Mouse (Mus musculus) layer of hippocampus, adult 9-11 months (tissue): ENCODE results near the gene Trp53i13.

Experiments
- DNase-seq: peaks from one replicate; pipeline ENCODE4 v3.0.0; 2022

Gene Trp53i13

DNA sequence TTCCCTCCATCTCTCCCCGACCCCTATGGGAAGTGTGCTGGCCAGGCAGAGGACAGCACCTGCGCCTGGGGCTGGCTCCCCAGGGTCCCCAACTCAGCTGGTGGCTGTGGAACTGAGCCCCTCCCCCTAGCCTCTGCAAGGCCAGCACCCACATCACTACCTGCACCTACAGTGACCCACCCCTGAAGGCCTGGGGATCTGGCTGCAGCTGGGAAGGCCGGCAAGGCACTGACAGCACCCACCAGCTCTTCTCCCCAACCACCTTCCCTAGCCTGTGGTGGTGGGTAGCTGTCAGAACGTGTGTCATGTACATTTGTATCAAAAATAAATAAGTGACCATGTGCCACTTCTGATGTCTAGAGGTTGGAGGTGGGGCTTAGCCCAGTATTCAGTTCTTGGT, 8.4 kb downstream of the Trp53i13 start:
- DNase-seq = no peak

- DNase-seq = no peak
Observed at GRCm38 (mm10) chr11:77506941-77507340, 8.8 kb downstream of the Trp53i13 start.

DNA sequence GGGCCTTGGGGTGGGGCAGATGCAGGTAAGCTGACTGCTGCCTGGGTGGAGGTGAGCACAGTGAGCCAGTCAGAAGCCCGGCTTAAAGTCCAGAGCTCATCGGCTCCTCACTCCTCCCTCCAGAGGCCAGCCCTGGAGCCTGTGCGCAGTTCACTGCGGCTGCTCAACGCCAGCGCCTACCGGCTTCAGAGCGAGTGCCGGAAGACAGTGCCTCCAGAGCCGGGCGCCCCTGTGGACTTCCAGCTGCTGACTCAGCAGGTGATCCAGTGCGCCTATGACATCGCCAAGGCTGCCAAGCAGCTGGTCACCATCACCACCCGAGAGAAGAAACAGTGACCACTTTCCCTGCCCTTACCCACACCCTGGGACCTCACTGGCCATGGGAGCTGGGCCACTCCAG, 9.5 kb downstream of the Trp53i13 start:
- no peak for DNase-seq

- DNase-seq = no peak
Observed at GRCm38 (mm10) chr11:77505291-77505980, 10.3 kb downstream of the Trp53i13 start.

DNA sequence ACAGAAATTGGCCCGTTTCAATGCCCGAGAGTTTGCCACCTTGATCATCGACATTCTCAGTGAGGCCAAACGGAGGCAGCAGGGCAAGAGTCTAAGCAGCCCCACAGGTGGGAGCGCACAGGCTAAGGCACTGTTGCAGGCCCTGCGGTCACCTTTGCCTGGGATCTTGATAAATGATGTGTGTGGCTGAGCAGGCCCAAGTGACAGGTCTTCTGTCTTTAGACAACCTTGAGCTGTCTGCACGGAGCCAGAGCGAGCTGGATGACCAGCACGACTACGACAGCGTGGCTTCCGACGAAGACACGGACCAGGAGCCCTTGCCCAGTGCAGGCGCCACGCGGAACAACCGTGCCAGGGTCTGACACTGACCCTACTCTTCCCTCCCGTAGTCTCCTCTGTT, 11.4 kb downstream of the Trp53i13 start:
- no peak for DNase-seq

DNA sequence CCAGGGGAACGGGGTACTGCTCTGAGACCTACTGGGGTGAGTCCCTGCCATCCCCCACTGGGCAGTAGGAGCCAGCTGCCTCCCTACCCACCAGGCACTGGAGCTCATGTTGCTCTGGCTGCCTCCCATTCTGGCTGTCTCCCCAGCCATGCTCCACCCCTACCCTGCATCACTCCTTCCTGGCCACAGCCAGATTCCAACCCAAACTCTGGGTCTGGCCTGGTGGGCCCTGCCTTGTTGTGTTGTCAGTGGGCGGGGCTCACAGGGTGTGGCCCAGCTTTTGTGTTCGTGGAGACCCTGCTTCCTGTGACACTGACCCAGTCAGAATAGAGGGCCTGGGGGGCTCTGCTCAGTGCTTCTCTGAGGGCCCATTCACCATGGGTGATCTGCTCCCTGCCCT, 12.3 kb downstream of the Trp53i13 start:
- no peak for DNase-seq

DNA sequence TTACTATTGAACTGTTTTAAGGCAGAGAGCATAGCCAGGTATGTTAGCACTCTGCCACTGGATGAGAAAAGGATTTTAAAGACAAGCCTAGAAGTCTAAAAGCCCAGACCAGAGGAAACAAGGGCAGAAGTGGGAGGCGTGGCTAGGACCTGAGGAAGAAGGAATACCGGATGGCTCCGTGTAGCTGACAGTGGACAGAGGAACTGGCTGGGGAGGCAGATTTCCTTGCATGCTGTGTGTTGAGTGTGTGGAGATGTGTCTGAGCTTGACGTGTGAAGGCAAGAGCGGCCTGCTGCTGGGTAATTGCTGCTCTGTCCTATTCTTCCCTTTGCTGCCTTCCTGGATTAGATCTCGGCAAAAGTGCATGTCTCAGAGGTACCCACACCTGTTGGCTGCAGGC, 13.3 kb downstream of the Trp53i13 start:
- DNase-seq = no peak

GRCm38 (mm10) chr11:77501971-77502370, 13.8 kb downstream of the Trp53i13 start:
- no peak for DNase-seq

DNA sequence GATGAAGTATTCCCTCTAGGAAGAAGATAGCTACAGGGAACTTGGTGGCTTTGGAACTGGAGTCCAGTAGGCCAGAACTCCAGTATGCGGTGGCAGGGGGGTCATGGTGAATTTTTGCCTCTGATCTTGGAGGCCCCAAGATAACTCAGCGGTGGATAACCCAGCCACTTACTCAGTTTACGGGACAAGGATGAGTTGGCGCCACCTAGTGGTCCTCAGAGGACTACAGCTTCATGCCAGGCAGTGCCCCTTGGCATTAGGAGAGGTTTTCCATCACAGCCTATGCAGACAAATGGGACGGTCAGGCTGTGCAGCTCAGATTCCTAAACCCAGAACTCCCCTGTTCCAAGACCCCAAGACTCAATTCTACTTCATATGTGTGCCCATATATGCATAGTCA, 14.4 kb downstream of the Trp53i13 start:
- peak; percentile 81 for DNase-seq

DNA sequence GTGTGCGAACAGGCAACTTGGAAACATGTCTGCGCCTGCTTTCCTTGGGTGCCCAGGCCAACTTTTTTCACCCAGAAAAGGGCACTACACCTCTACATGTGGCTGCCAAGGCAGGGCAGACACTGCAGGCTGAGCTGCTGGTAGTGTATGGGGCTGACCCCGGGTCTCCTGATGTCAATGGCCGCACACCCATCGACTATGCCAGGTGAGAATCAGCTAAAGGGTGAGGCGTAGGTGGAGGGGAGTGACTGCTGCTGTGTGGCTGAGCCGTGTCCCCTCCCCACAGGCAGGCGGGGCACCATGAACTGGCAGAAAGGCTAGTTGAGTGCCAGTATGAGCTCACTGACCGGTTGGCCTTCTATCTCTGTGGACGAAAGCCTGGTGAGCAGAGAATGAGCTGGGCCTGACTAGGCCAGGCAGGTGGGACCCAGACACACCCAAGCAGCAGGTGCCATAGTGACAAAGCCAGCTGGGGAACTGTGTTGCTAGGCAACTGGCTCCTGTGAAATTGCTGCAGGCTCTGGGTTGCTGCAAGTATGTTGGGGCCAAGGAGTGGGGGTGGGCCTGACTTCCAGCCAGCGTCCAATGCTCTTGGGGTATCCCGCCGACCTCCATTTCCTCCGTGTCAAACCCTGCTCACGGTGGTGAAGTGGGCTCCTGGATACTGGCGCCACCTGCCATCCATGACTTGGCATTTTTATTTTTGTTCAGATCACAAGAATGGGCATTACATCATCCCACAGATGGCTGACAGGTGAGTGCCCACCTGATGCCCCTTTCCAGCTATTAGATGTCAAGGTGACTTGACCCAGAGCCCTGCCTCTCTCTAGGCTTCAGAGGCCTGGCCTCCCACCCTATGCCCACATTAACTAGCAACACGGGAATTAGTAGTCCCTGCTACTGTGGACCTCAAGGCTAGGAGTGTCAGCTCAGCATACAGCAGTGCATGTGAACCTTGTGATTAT, 15.1 kb downstream of the Trp53i13 start:
- DNase-seq = no peak

GRCm38 (mm10) chr11:77499354-77499753, 16.4 kb downstream of the Trp53i13 start:
- no peak for DNase-seq

DNA sequence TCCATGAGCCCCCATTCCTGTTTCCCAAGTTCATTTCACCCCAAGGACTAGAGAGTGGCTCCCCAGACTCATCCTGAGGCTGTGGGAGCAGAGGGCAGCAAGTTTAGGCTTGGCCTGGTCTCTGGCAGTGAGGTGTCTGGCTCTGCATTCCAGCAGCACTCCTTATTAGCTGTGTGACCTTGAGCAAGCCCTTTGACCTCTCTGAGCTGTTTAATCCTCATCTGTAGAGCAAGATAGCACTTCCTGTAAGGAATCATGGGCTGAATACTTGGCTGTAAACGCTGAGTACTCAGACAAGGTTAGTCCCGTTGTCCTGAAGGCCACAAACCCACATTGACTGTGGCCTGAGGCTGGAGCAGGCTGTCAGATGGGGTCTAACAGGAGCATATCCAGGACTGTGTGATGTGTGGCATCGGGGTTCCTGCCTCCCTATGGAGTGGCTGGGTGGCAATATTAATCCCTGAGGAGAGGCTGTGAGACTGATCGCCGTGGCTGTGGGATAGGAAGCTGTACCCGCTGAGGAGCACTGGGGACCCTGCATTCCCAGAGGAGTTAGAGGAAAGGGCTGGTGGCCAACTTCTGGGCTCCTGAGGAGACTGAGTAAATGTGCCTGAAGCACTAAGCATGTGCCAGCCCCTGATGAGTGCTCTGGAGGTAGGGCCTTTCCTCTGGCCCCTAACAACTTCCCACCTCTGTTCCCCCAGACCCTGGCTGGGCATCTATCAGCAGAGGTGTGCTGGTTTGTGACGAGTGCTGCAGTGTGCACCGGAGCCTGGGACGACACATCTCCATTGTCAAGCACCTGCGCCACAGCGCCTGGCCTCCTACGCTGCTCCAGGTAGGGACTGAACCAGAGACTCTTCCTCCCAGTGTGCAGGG, 17.3 kb downstream of the Trp53i13 start:
- no peak for DNase-seq

DNA sequence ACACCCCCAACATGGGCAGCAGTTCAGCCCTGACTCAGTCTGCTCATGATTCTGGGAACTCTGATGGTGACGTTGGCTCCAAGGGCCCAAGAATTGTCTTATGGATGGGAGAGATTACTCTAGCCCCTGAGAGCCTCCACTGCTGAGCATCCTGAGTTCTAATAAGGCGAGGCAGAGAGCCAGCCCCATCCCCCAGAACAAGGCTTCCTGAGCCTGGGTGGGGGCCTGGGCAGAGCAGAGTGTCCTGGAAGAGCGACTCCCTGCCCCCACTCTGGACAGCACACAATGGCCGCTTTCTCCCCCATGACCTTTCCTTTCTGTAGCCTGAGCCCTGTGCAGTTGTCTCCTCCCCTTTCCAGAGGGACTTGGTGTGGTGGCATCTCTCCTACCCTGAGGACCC, 17.9 kb downstream of the Trp53i13 start:
- DNase-seq = peak; percentile 84

GRCm38 (mm10) chr11:77497341-77497756, 18.4 kb downstream of the Trp53i13 start:
- DNase-seq = no peak

- DNase-seq = no peak
Observed at GRCm38 (mm10) chr11:77495507-77495906, 20.3 kb downstream of the Trp53i13 start.

DNA sequence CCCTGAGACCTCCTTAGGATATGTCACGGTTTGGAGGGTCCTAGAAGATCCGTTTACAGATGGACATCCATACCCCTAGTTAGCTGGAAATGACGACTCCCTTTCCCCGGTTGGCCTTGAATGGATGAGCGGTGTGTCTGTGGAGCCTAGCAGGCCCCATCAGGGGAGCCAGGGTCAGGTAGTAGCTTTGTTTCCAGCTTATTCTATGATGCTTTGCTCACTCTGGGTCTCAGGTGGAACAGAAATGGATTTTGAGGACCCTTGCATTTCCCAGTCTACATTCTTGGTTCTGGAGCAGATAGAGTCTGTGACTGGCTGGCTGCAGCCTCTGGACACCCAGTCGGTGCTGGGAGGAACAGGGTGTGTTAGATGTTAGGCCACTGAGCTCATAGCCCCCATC, 21.0 kb downstream of the Trp53i13 start:
- DNase-seq = no peak

GRCm38 (mm10) chr11:77494344-77494676, 21.5 kb downstream of the Trp53i13 start:
- no peak for DNase-seq

- no peak for DNase-seq
Observed at GRCm38 (mm10) chr11:77493512-77494343, 22.1 kb downstream of the Trp53i13 start, which contains the start of gene Git1. Git1 (plus strand) TSS chr11:77493562.

DNA sequence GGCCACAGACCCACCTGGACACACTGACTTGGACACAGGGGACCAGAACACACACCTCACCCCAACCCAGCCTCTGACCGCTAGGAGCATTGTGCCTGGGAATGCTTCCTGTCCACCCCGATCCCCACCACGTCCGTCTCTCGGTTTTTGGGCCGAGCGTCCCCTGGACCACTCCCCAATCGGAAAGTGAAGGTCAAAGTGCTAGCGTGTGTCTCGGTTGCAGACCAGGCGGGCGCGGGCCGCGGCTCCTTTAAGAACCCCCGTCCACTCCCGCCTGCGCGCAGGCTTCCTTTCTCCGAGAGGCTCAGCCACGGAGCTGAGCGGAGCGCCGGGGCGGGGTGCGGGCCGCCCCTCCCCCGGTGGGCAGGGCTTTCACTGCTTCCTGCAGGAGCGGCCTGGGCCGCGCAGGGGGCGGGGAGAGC, 22.9 kb downstream of the Trp53i13 start:
- DNase-seq = peak; percentile 95

DNA sequence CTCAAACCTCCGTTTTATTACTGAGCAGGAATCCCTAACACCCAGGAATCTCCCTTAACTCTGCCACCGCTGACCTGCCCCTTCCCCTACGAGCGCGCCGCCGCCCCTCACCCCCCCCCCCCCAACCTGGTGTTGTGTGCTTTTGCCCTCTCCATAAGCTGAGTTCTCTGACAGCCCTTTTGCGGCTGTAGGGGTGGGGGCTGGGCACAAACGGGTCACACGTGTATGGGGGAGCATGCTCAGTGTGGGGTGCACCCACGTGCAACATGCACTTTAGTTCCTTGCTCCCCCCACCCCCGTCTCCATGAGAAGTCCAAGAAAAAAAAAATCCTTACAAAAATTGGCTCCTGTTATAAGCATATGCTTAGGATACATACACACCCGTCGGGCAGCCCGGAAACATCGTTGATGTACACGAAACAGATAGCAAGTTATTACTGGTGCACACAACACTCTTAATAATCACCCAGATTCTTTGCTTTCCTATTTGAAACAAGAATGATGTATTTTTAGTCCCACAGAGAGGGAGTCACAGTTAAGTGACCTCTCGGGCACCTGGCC, 23.4 kb downstream of the Trp53i13 start:
- DNase-seq = peak; percentile 76

GRCm38 (mm10) chr11:77491502-77492291, 24.1 kb downstream of the Trp53i13 start:
- DNase-seq = no peak
